Mouse (Mus musculus): ENCODE results near the gene Oxct1. TPM values are rescaled to one million over a fixed set of nuclear protein-coding genes. Genes with fewer than 3 reads are reported as not detected.

Oxct1 gene
- total RNA-seq (2015; ENCODE audit: low replicate concordance) (13.6 and 32.0 TPM in 2 replicates), total RNA-seq (2017; ENCODE audit: low replicate concordance) (31.2 and 37.9 TPM in 2 replicates)

- ATAC-seq (replicated peaks; ENCODE audit: low FRiP score, poor library complexity, severe bottlenecking) = peak; percentile 74
Observed at GRCm38 (mm10) chr15:4026231-4026773, at the start of gene Oxct1. Gene Oxct1 (plus strand): TSS chr15:4026383.

- no peak for ATAC-seq (replicated peaks; ENCODE audit: low FRiP score, poor library complexity, severe bottlenecking)
Observed at GRCm38 (mm10) chr15:3978279-3978678, 47.9 kb upstream of the Oxct1 start.

- peak; percentile 82 for ATAC-seq (replicated peaks; ENCODE audit: low FRiP score, poor library complexity, severe bottlenecking)
Observed at GRCm38 (mm10) chr15:3979061-3979848, 46.9 kb upstream of the Oxct1 start, which contains the start of gene Fbxo4. Gene Fbxo4 (minus strand): TSS chr15:3979573.

GRCm38 (mm10) chr15:3979871-3980270, 46.3 kb upstream of the Oxct1 start:
- peak; percentile 39; the same call in 1 of the 2 replicates for ATAC-seq (replicated peaks; ENCODE audit: low FRiP score, poor library complexity, severe bottlenecking)

- ATAC-seq (replicated peaks; ENCODE audit: low FRiP score, poor library complexity, severe bottlenecking) = no peak
Observed at GRCm38 (mm10) chr15:3982732-3983131, 43.5 kb upstream of the Oxct1 start.

GRCm38 (mm10) chr15:3984876-3985275, 41.3 kb upstream of the Oxct1 start:
- no peak for ATAC-seq (replicated peaks; ENCODE audit: low FRiP score, poor library complexity, severe bottlenecking)

GRCm38 (mm10) chr15:3987981-3988380, 38.2 kb upstream of the Oxct1 start:
- ATAC-seq (replicated peaks; ENCODE audit: low FRiP score, poor library complexity, severe bottlenecking) = peak; percentile 81

- ATAC-seq (replicated peaks; ENCODE audit: low FRiP score, poor library complexity, severe bottlenecking) = no peak
Observed at GRCm38 (mm10) chr15:3994852-3995447, 31.2 kb upstream of the Oxct1 start.

GRCm38 (mm10) chr15:3995448-3996266, 30.5 kb upstream of the Oxct1 start, which contains the start of gene AW549877:
Gene AW549877 (minus strand): TSS chr15:3995744.
- peak; percentile 97 for ATAC-seq (replicated peaks; ENCODE audit: low FRiP score, poor library complexity, severe bottlenecking)

- no peak for ATAC-seq (replicated peaks; ENCODE audit: low FRiP score, poor library complexity, severe bottlenecking)
Observed at GRCm38 (mm10) chr15:3996267-3997010, 29.7 kb upstream of the Oxct1 start.

- ATAC-seq (replicated peaks; ENCODE audit: low FRiP score, poor library complexity, severe bottlenecking) = no peak
Observed at GRCm38 (mm10) chr15:3999144-3999543, 27.0 kb upstream of the Oxct1 start.

- ATAC-seq (replicated peaks; ENCODE audit: low FRiP score, poor library complexity, severe bottlenecking) = no peak
Observed at GRCm38 (mm10) chr15:4000536-4000935, 25.6 kb upstream of the Oxct1 start.

- no peak for ATAC-seq (replicated peaks; ENCODE audit: low FRiP score, poor library complexity, severe bottlenecking)
Observed at GRCm38 (mm10) chr15:4013873-4014272, 12.3 kb upstream of the Oxct1 start.

- ATAC-seq (replicated peaks; ENCODE audit: low FRiP score, poor library complexity, severe bottlenecking) = no peak
Observed at GRCm38 (mm10) chr15:4020711-4021110, 5.5 kb upstream of the Oxct1 start.

GRCm38 (mm10) chr15:4023747-4024146, 2.4 kb upstream of the Oxct1 start:
- no peak for ATAC-seq (replicated peaks; ENCODE audit: low FRiP score, poor library complexity, severe bottlenecking)

- no peak for ATAC-seq (replicated peaks; ENCODE audit: low FRiP score, poor library complexity, severe bottlenecking)
Observed at GRCm38 (mm10) chr15:4024726-4025507, 1.3 kb upstream of the Oxct1 start.

- ATAC-seq (replicated peaks; ENCODE audit: low FRiP score, poor library complexity, severe bottlenecking) = no peak
Observed at GRCm38 (mm10) chr15:4025508-4025904, 677 bp upstream of the Oxct1 start.

GRCm38 (mm10) chr15:4026831-4027584, 825 bp downstream of the Oxct1 start:
- peak; percentile 52; the same call in 1 of the 2 replicates for ATAC-seq (replicated peaks; ENCODE audit: low FRiP score, poor library complexity, severe bottlenecking)
